Comparison of ENCODE assay signal across 8 mouse cellular contexts in genomic region chr1:72865900-72866299, GRCm38 (mm10). TPM values are rescaled to one million over a fixed set of nuclear protein-coding genes. Genes with fewer than 3 reads are reported as not detected.
DNase-seq lines count a peak whose midpoint lies in the region; ATAC-seq and TF ChIP-seq lines count a peak whose summit lies in the region.

No protein-coding gene starts in this region.

- H3K27ac ChIP-seq in thymus, adult 2 months (ENCODE audit: control insufficient read depth, insufficient read depth, low read length): no peak overlapping the region
- 0 out of 2 replicates have a peak overlapping the region, but pooled peaks have one; percentile 21 for H3K27ac ChIP-seq in forebrain, embryonic 13.5 days
- 0 out of 2 replicates have a peak overlapping the region, but pooled peaks have one; percentile 3 for H3K27ac ChIP-seq in hindbrain, postnatal 0 days

- TF ChIP-seq CTCF in thymus, adult 2 months (IDR thresholded peaks at IDR 0.05; ENCODE audit: borderline replicate concordance, control insufficient read depth, extremely low read depth, insufficient read depth, low read length, poor library complexity): peak; percentile 61; the same call in 1 of the 2 replicates
- TF ChIP-seq CTCF in hindbrain, postnatal 0 days (IDR thresholded peaks at IDR 0.05; ENCODE audit: low read depth): peak; percentile 99

- WGBS in thymus, adult 2 months: 33% methylated on average over 6 of the region's 6 CpGs
- 5% methylated on average over 6 of the region's 6 CpGs for WGBS in forebrain, embryonic 13.5 days
- WGBS in hindbrain, postnatal 0 days: 11% methylated on average over 6 of the region's 6 CpGs

- no peak overlapping the region for H3K4me3 ChIP-seq in thymus, adult 2 months (ENCODE audit: control insufficient read depth, insufficient read depth, low read length)
- no peak overlapping the region for H3K4me3 ChIP-seq in forebrain, embryonic 13.5 days
- no peak overlapping the region for H3K4me3 ChIP-seq in hindbrain, postnatal 0 days (ENCODE audit: low read length)

- no peak for TF ChIP-seq POLR2A in thymus, adult 2 months (IDR thresholded peaks at IDR 0.05; ENCODE audit: control insufficient read depth, extremely low read depth, insufficient read depth, low read length, poor library complexity)

- no peaks in the 10 kb centered on the region for H3K36me3 ChIP-seq in thymus, adult 2 months (ENCODE audit: control insufficient read depth, insufficient read depth, low read length)
- H3K36me3 ChIP-seq in forebrain, embryonic 13.5 days (ENCODE audit: poor library complexity, severe bottlenecking): peaks cover 30% of the 10 kb centered on the region; the same call in 1 of the 2 replicates
- peaks cover 4% of the 10 kb centered on the region; the same call in 1 of the 2 replicates for H3K36me3 ChIP-seq in hindbrain, postnatal 0 days (ENCODE audit: insufficient read depth, low read length)

- peaks cover 6% of the 10 kb centered on the region for H3K4me1 ChIP-seq in thymus, adult 2 months (replicated peaks; ENCODE audit: control insufficient read depth, insufficient read depth, low read length)
- H3K4me1 ChIP-seq in forebrain, embryonic 13.5 days: peaks cover 37% of the 10 kb centered on the region
- peaks cover 16% of the 10 kb centered on the region for H3K4me1 ChIP-seq in hindbrain, postnatal 0 days (ENCODE audit: insufficient read depth, low read length)

- DNase-seq in thymus, adult 2 months: peak; percentile 40
- no peak for DNase-seq in thymus, adult 18-20 months
- peak; percentile 82 for DNase-seq in cerebellum, adult 11 months
- DNase-seq in hindbrain, postnatal 0 days (ENCODE audit: low spot score): peak; percentile 91
- peak; percentile 58 for DNase-seq in lung, postnatal 25 days (ENCODE audit: low spot score)
- peak; percentile 59 for DNase-seq in retina, postnatal 7 days (ENCODE audit: low read depth, low spot score)
- DNase-seq in Muller cell, postnatal 12 days (ENCODE audit: inconsistent ontology term): no peak

- no peaks in the 10 kb centered on the region for H3K9me3 ChIP-seq in forebrain, embryonic 13.5 days (replicated peaks)
- H3K9me3 ChIP-seq in hindbrain, postnatal 0 days (ENCODE audit: low read length): no peaks in the 10 kb centered on the region

- H3K9ac ChIP-seq in forebrain, embryonic 13.5 days: no peak overlapping the region
- no peak overlapping the region for H3K9ac ChIP-seq in hindbrain, postnatal 0 days (replicated peaks; ENCODE audit: low read length)

- peak; percentile 30 for ATAC-seq in forebrain, embryonic 13.5 days
- ATAC-seq in hindbrain, postnatal 0 days: peak; percentile 44

- H3K27me3 ChIP-seq in thymus, adult 2 months (ENCODE audit: control insufficient read depth, insufficient read depth, low read length): no peaks in the 10 kb centered on the region; the same call in 1 of the 2 replicates
- H3K27me3 ChIP-seq in forebrain, embryonic 13.5 days: no peaks in the 10 kb centered on the region
- H3K27me3 ChIP-seq in hindbrain, postnatal 0 days (ENCODE audit: insufficient read depth, low read length): no peaks in the 10 kb centered on the region

- no peak overlapping the region for H3K4me2 ChIP-seq in forebrain, embryonic 13.5 days
- H3K4me2 ChIP-seq in hindbrain, postnatal 0 days (ENCODE audit: low read depth, low read length): peak overlapping the region; percentile 31

RNA-seq across cellular contexts. Expression of gene Igfbp5, which starts 8.8 kb away (rescaled TPM):
- polyA plus RNA-seq in thymus, adult 2 months (2012; rRNA removed): 27.0 and 58.3 TPM in 2 replicates
- 20.9 and 30.9 TPM in 2 replicates for polyA plus RNA-seq in forebrain, embryonic 13.5 days (2015; fragmentation: Nextera tagmentation; extraction: Ambion mirVana)
- 127 and 131 TPM in 2 replicates for total RNA-seq in hindbrain, postnatal 0 days (2014; rRNA removed)
- polyA plus RNA-seq in hindbrain, postnatal 0 days (2015; fragmentation: Nextera tagmentation; extraction: Ambion mirVana): 40.0 and 44.6 TPM in 2 replicates

RNA-seq across cellular contexts. Expression of gene Igfbp2, which starts 41.6 kb away (rescaled TPM):
- polyA plus RNA-seq in thymus, adult 2 months (2012; rRNA removed): 13.3 and 16.4 TPM in 2 replicates
- polyA plus RNA-seq in forebrain, embryonic 13.5 days (2015; fragmentation: Nextera tagmentation; extraction: Ambion mirVana): 319 and 349 TPM in 2 replicates
- total RNA-seq in hindbrain, postnatal 0 days (2014; rRNA removed): 686 and 698 TPM in 2 replicates
- polyA plus RNA-seq in hindbrain, postnatal 0 days (2015; fragmentation: Nextera tagmentation; extraction: Ambion mirVana): 470 and 480 TPM in 2 replicates

Comparison
In these comparisons a context has a peak if more than half of its experiments do, and no peak if none do; other contexts are left out.
1. DNase-seq: peak in thymus, adult 2 months (single experiment), cerebellum, adult 11 months (single experiment), hindbrain, postnatal 0 days (single experiment), lung, postnatal 25 days (single experiment) and retina, postnatal 7 days (single experiment); none in thymus, adult 18-20 months (0 of 2) and Muller cell, postnatal 12 days (single experiment).
2. RNA of gene Igfbp2, which starts 41.6 kb away (polyA plus RNA-seq): 470 to 480 TPM in hindbrain, postnatal 0 days and 319 to 349 TPM in forebrain, embryonic 13.5 days; 13.3 to 16.4 TPM in thymus, adult 2 months; every median in the first group is over 10 times any median in the second.